Mouse (Mus musculus) small intestine, adult 2 months (tissue): Measurements from ENCODE around the gene Ptcd2. TPM values are rescaled to one million over a fixed set of nuclear protein-coding genes. Genes with fewer than 3 reads are reported as not detected.

ENCODE experiments used
- H3K27ac ChIP-seq: fragments of 200-500 bp; 2 replicates; pipeline ENCODE4 v1.5.1; 2012; ENCODE audit warnings: low read depth, low read length, control low read depth, inconsistent platforms; ENCODE audit not compliant: insufficient read depth
- H3K27me3 ChIP-seq: fragments of 200-500 bp; 2 replicates; pipeline ENCODE4 v1.6.1; 2012; ENCODE audit warnings: mild to moderate bottlenecking, moderate library complexity, low read length, inconsistent platforms; ENCODE audit not compliant: control insufficient read depth, insufficient read depth
- H3K36me3 ChIP-seq: fragments of 200-500 bp; 2 replicates; pipeline ENCODE4 v1.6.1; 2012; ENCODE audit warnings: mild to moderate bottlenecking, low read length, control low read depth, inconsistent platforms; ENCODE audit not compliant: control insufficient read depth, insufficient read depth
- H3K4me1 ChIP-seq: fragments of 200-500 bp; 2 replicates; pipeline ENCODE4 v1.6.1; 2012; ENCODE audit warnings: low read length, inconsistent platforms, mixed read lengths; ENCODE audit not compliant: control insufficient read depth, insufficient read depth, insufficient read length
- H3K4me3 ChIP-seq: fragments of 200-500 bp; 2 replicates; pipeline ENCODE4 v1.5.1; 2012; ENCODE audit warnings: low read depth, mild to moderate bottlenecking, control low read depth, inconsistent platforms, low read length, moderate library complexity
- CTCF ChIP-seq: fragments of 200-500 bp; IDR thresholded peaks from 2 replicates; pipeline ENCODE4 v1.5.1; 2012; ENCODE audit warnings: low read depth, mild to moderate bottlenecking, control low read depth, inconsistent platforms, low read length, moderate library complexity, mixed read lengths; ENCODE audit not compliant: insufficient replicate concordance, insufficient read length; ENCODE audit errors: extremely low read depth
- POLR2A ChIP-seq: fragments of 200-500 bp; IDR thresholded peaks from 2 replicates; pipeline ENCODE4 v1.6.1; 2012; ENCODE audit warnings: low read depth, mild to moderate bottlenecking, control low read depth, inconsistent platforms, low read length, moderate library complexity
- WGBS: fragments of 180-500 bp; shearing (Covaris S2); methylation state at CpG from one replicate; pipeline ENCODE4 v1.1.7; 2018; 5-methylcytosine and 5-hydroxymethylcytosine counted together
- polyA plus RNA-seq: library from polyadenylated mRNA; depleted of rRNA; stranded (reverse); fragments of >200 nt; gene quantifications from 2 replicates; pipeline ENCODE4 v1.2.3, GENCODE M21; 2012

Gene Ptcd2
- polyA plus RNA-seq, 1 experiment, result 9.4 TPM

- 58% methylated on average over 7 of the region's 7 CpGs for WGBS
- Histone ChIP-seq H3K27me3 (no peaks in the 10 kb centered on the region), H3K36me3 (peaks cover 30% of the 10 kb centered on the region), H3K4me3 (no peak overlapping the region), H3K4me1 (no peaks in the 10 kb centered on the region; the same call in 1 of the 2 replicates), H3K27ac (no peak overlapping the region)
- TF ChIP-seq CTCF (no peak), POLR2A (no peak)
Measured at GRCm38 (mm10) chr13:99320453-99320852, 24.1 kb downstream of the Ptcd2 start.

- Histone ChIP-seq H3K4me1 (no peaks in the 10 kb centered on the region), H3K4me3 (no peak overlapping the region), H3K27me3 (no peaks in the 10 kb centered on the region), H3K27ac (no peak overlapping the region), H3K36me3 (peaks cover 16% of the 10 kb centered on the region)
- no peak for TF ChIP-seq POLR2A
- WGBS, result 52% methylated on average over 4 of the region's 4 CpGs
Measured at GRCm38 (mm10) chr13:99317058-99317457, 27.4 kb downstream of the Ptcd2 start.

- H3K27me3 ChIP-seq, result no peaks in the 10 kb centered on the region
- WGBS, result 84% methylated on average over 6 of the region's 6 CpGs
- TF ChIP-seq POLR2A (no peak), CTCF (no peak)
- no peaks in the 10 kb centered on the region for H3K4me1 ChIP-seq
- no peak overlapping the region for H3K4me3 ChIP-seq
- no peak overlapping the region for H3K27ac ChIP-seq
- peaks cover 16% of the 10 kb centered on the region for H3K36me3 ChIP-seq
Measured at GRCm38 (mm10) chr13:99316366-99316765, 28.1 kb downstream of the Ptcd2 start.

- TF ChIP-seq POLR2A (no peak), CTCF (no peak)
- Histone ChIP-seq H3K4me3 (no peak overlapping the region), H3K4me1 (no peaks in the 10 kb centered on the region), H3K36me3 (peaks cover 10% of the 10 kb centered on the region), H3K27ac (no peak overlapping the region), H3K27me3 (no peaks in the 10 kb centered on the region)
- WGBS, result 79% methylated on average over 15 of the region's 15 CpGs
Measured at GRCm38 (mm10) chr13:99314657-99315181, 29.8 kb downstream of the Ptcd2 start.

- no peaks in the 10 kb centered on the region for H3K27me3 ChIP-seq
- peaks cover 4% of the 10 kb centered on the region for H3K36me3 ChIP-seq
- H3K4me3 ChIP-seq, result no peak overlapping the region
- H3K27ac ChIP-seq, result no peak overlapping the region
- TF ChIP-seq POLR2A (no peak), CTCF (no peak)
- no peaks in the 10 kb centered on the region for H3K4me1 ChIP-seq
- WGBS, result 91% methylated on average over 5 of the region's 5 CpGs
Measured at GRCm38 (mm10) chr13:99314098-99314497, 30.4 kb downstream of the Ptcd2 start.

- H3K27ac ChIP-seq, result no peak overlapping the region
- H3K27me3 ChIP-seq, result no peaks in the 10 kb centered on the region
- H3K36me3 ChIP-seq, result no peaks in the 10 kb centered on the region
- no peak for TF ChIP-seq CTCF
- no peak for TF ChIP-seq POLR2A
- H3K4me3 ChIP-seq, result no peak overlapping the region
- WGBS, result 65% methylated on average over 8 of the region's 8 CpGs
- H3K4me1 ChIP-seq, result no peaks in the 10 kb centered on the region
Measured at GRCm38 (mm10) chr13:99308393-99308792, 36.1 kb downstream of the Ptcd2 start.

- no peaks in the 10 kb centered on the region for H3K27me3 ChIP-seq
- no peaks in the 10 kb centered on the region for H3K36me3 ChIP-seq
- TF ChIP-seq CTCF (no peak), POLR2A (no peak)
- H3K27ac ChIP-seq, result no peak overlapping the region
- no peaks in the 10 kb centered on the region for H3K4me1 ChIP-seq
- 21% methylated on average over 5 of the region's 5 CpGs for WGBS
- no peak overlapping the region for H3K4me3 ChIP-seq
Measured at GRCm38 (mm10) chr13:99307930-99308359, 36.6 kb downstream of the Ptcd2 start.
